Mouse (Mus musculus) cerebellum, adult 2 months (tissue): ENCODE results near the gene Gstp1. TPM values are rescaled to one million over a fixed set of nuclear protein-coding genes. Genes with fewer than 3 reads are reported as not detected.
"Not testable (repeated sequence)": the region's sequence is repeated elsewhere in the genome, so short reads cannot be mapped to it uniquely, and the experiment has no call there.

Experiments
- DNase-seq, 2 experiments: peaks; one replicate each; pipeline ENCODE4 v3.0.0; 2021
- H3K27ac ChIP-seq: fragments of 200-500 bp; 2 replicates; pipeline ENCODE4 v1.5.1; 2012; ENCODE audit warnings: low read length, control low read depth, inconsistent platforms; ENCODE audit not compliant: insufficient read depth
- H3K27me3 ChIP-seq: fragments of 200-500 bp; 2 replicates; pipeline ENCODE4 v1.6.1; 2012; ENCODE audit warnings: inconsistent platforms, mild to moderate bottlenecking, low read length, moderate library complexity; ENCODE audit not compliant: control insufficient read depth, insufficient read depth
- H3K4me1 ChIP-seq: fragments of 200-500 bp; 2 replicates; pipeline ENCODE4 v1.6.1; 2011; ENCODE audit warnings: low read length; ENCODE audit not compliant: control insufficient read depth, insufficient read depth
- H3K4me3 ChIP-seq: fragments of 200-500 bp; replicated peaks from 2 replicates; pipeline ENCODE3; 2011; ENCODE audit warnings: mild to moderate bottlenecking, low read depth, low read length, control low read depth; ENCODE audit not compliant: insufficient read depth
- CTCF ChIP-seq: fragments of 200-500 bp; IDR thresholded peaks from 2 replicates; pipeline ENCODE4 v1.5.1; 2011; ENCODE audit warnings: low read depth, mild to moderate bottlenecking, control low read depth, low read length, moderate library complexity, borderline replicate concordance; ENCODE audit not compliant: insufficient read depth
- POLR2A ChIP-seq: fragments of 200-500 bp; IDR thresholded peaks from 2 replicates; pipeline ENCODE4 v1.6.1; 2011; ENCODE audit warnings: low read length, control low read depth, borderline replicate concordance; ENCODE audit not compliant: insufficient read depth
- WGBS: fragments of 180-500 bp; shearing (Covaris S2); methylation state at CpG from one replicate; pipeline ENCODE4 v1.1.7; 2018; 5-methylcytosine and 5-hydroxymethylcytosine counted together
- polyA plus RNA-seq: library from polyadenylated mRNA; depleted of rRNA; stranded (reverse); fragments of >200 nt; gene quantifications from 2 replicates; pipeline ENCODE4 v1.2.3, GENCODE M21; 2012

Gstp1 gene
- polyA plus RNA-seq, 1 experiment = 561 TPM

GRCm38 (mm10) chr19:4042124-4042523 is 4.3 kb upstream of the Gstp1 start:
- no peak overlapping the region for H3K27ac ChIP-seq
- no peak for TF ChIP-seq CTCF
- no peak overlapping the region for H3K4me3 ChIP-seq
- no peaks in the 10 kb centered on the region for H3K27me3 ChIP-seq
- WGBS = 78% methylated on average over 14 of the region's 14 CpGs
- H3K4me1 ChIP-seq = peaks cover 3% of the 10 kb centered on the region; the same call in 1 of the 2 replicates
- DNase-seq = no peak

DNA sequence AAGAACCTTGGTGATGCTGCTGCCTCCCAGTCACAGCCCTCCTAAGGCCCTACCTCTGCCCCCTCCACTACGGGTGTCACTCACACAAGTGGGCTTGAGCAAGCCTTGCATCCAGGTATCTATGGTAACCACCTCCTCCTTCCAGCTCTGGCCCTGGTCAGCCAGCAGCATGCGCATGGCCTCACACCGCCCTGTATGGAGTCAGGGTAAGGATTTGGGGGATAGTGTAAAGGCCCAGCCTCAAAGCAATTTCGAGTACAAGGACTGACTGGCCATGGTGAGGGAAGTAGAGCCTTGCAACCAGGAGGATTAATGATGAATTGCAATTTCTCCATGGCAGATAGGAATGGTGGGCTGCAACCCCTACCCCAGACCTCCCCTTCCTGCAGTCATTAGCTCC is 3.7 kb upstream of the Gstp1 start:
- not testable (repeated sequence) for H3K27ac ChIP-seq, H3K4me1 ChIP-seq, H3K27me3 ChIP-seq, DNase-seq, H3K4me3 ChIP-seq
- WGBS = 86% methylated on average over 3 of the region's 4 CpGs

GRCm38 (mm10) chr19:4040941-4041340 is 3.2 kb upstream of the Gstp1 start:
- H3K27me3 ChIP-seq, H3K4me3 ChIP-seq, H3K4me1 ChIP-seq, DNase-seq, H3K27ac ChIP-seq: not testable (repeated sequence)
- WGBS = 89% methylated on average over 5 of the region's 5 CpGs

DNA sequence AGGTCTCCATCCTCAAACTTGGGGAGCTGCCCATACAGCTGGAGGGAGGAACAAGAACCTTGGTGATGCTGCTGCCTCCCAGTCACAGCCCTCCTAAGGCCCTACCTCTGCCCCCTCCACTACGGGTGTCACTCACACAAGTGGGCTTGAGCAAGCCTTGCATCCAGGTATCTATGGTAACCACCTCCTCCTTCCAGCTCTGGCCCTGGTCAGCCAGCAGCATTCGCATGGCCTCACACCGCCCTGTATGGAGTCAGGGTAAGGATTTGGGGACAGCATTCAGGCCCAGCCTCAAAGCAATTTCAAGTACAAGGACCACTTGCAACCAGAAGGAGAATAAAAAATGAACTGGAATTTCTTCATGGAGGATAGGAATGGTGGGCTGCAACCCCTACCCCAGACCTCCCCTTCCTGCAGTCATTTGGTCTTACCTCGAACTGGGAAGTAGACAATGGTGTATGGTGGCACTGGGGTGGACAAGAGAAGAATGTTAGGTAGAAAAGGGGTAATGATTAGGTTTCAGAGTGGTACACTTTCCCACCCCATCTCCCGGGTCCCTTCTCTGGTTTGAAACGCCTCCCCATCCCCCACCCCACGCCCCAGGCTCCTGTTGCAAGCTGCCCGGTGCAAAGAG is 514 bp downstream of the Gstp1 start:
- H3K27me3 ChIP-seq, H3K4me1 ChIP-seq, DNase-seq: not testable (repeated sequence)
- WGBS = 20% methylated on average over 8 of the region's 8 CpGs
- Histone ChIP-seq H3K27ac (peak overlapping the region; percentile 47), H3K4me3 (peak overlapping the region; percentile 78)

- 0 out of 2 replicates have a peak overlapping the region, but pooled peaks have one; percentile 4 for H3K27ac ChIP-seq
- H3K4me3 ChIP-seq = no peak overlapping the region
- peaks cover 6% of the 10 kb centered on the region for H3K4me1 ChIP-seq
- no peaks in the 10 kb centered on the region for H3K27me3 ChIP-seq
- TF ChIP-seq CTCF (no peak), POLR2A (no peak)
- DNase-seq = no peak
- 54% methylated on average over 12 of the region's 12 CpGs for WGBS
Measured at GRCm38 (mm10) chr19:4036327-4037045, 1.3 kb downstream of the Gstp1 start.

- Histone ChIP-seq H3K4me1 (peaks cover 6% of the 10 kb centered on the region), H3K27ac (no peak overlapping the region), H3K4me3 (no peak overlapping the region), H3K27me3 (no peaks in the 10 kb centered on the region)
- TF ChIP-seq POLR2A = no peak
- no peak for TF ChIP-seq CTCF
- WGBS = 65% methylated on average over 5 of the region's 5 CpGs
- DNase-seq = no peak
Measured at GRCm38 (mm10) chr19:4033742-4034141, 4.0 kb downstream of the Gstp1 start.

GRCm38 (mm10) chr19:4033298-4033697 is 4.5 kb downstream of the Gstp1 start:
- Histone ChIP-seq H3K27ac (no peak overlapping the region), H3K4me1 (peaks cover 6% of the 10 kb centered on the region), H3K27me3 (no peaks in the 10 kb centered on the region), H3K4me3 (no peak overlapping the region)
- DNase-seq = no peak
- TF ChIP-seq POLR2A (no peak), CTCF (no peak)
- 77% methylated on average over 3 of the region's 3 CpGs for WGBS

DNA sequence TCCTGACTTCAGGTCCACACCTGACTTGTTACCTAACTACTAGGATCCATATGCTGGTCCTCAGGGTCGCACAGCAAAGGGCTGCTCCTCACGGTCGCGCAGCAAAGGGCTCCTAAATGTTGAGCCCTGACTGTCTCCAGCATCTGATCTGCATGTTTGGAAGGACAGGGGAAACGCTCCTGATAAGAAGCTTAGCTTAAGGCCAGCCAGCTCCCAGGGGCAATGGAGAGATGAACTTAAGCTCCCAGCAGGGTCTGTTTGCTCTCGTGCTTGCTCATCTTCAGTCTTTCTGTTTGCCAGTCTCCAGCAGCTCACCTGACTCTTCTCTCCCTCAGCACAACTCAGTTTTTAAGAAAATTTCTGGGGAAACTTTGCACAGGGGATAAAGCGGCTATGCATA is 5.1 kb downstream of the Gstp1 start:
- TF ChIP-seq POLR2A (no peak), CTCF (no peak)

More for the DNA sequence above, 5.1 kb downstream of the Gstp1 start:
- H3K4me3 ChIP-seq = no peak overlapping the region
- 63% methylated on average over 7 of the region's 7 CpGs for WGBS
- no peaks in the 10 kb centered on the region for H3K27me3 ChIP-seq
- peaks cover 6% of the 10 kb centered on the region for H3K4me1 ChIP-seq
- no peak overlapping the region for H3K27ac ChIP-seq
- no peak for DNase-seq
